Mouse (Mus musculus) thymus, adult 2 months (tissue): ENCODE measurements around the gene Fkbp1b. TPM values are rescaled to one million over a fixed set of nuclear protein-coding genes. Genes with fewer than 3 reads are reported as not detected.

Source experiments
- DNase-seq: peaks from one replicate; pipeline ENCODE4 v3.0.0; 2021
- H3K27ac ChIP-seq: fragments of 200-500 bp; 2 replicates; pipeline ENCODE4 v1.5.1; 2012; ENCODE audit warnings: low read length, control low read depth; ENCODE audit not compliant: control insufficient read depth, insufficient read depth
- H3K27me3 ChIP-seq: fragments of 200-500 bp; 2 replicates; pipeline ENCODE4 v1.6.1; 2012; ENCODE audit warnings: mild to moderate bottlenecking, low read length, moderate library complexity, mixed read lengths; ENCODE audit not compliant: control insufficient read depth, insufficient read depth
- H3K36me3 ChIP-seq: fragments of 200-500 bp; 2 replicates; pipeline ENCODE4 v1.6.1; 2012; ENCODE audit warnings: mild to moderate bottlenecking, low read length, moderate library complexity; ENCODE audit not compliant: control insufficient read depth, insufficient read depth
- H3K4me1 ChIP-seq: fragments of 200-500 bp; replicated peaks from 2 replicates; pipeline ENCODE4 v1.6.1; 2012; ENCODE audit warnings: low read length; ENCODE audit not compliant: control insufficient read depth, insufficient read depth
- H3K4me3 ChIP-seq: fragments of 200-500 bp; 2 replicates; pipeline ENCODE4 v1.5.1; 2012; ENCODE audit warnings: mild to moderate bottlenecking, low read length, control low read depth, moderate library complexity; ENCODE audit not compliant: control insufficient read depth, insufficient read depth
- CTCF ChIP-seq: fragments of 200-500 bp; IDR thresholded peaks from 2 replicates; pipeline ENCODE4 v1.5.1; 2012; ENCODE audit warnings: mild to moderate bottlenecking, control low read depth, low read length, moderate library complexity, borderline replicate concordance; ENCODE audit not compliant: control insufficient read depth, poor library complexity, insufficient read depth; ENCODE audit errors: extremely low read depth
- POLR2A ChIP-seq: fragments of 200-500 bp; IDR thresholded peaks from 2 replicates; pipeline ENCODE4 v1.6.1; 2012; ENCODE audit warnings: mild to moderate bottlenecking, low read length, control low read depth, moderate library complexity; ENCODE audit not compliant: control insufficient read depth, poor library complexity, insufficient read depth; ENCODE audit errors: extremely low read depth
- WGBS: fragments of 180-500 bp; shearing (Covaris S2); methylation state at CpG from one replicate; pipeline ENCODE4 v1.1.7; 2018; 5-methylcytosine and 5-hydroxymethylcytosine counted together
- polyA plus RNA-seq: library from polyadenylated mRNA; depleted of rRNA; stranded (reverse); fragments of >200 nt; gene quantifications from 2 replicates; pipeline ENCODE4 v1.2.3, GENCODE M21; 2012

Fkbp1b gene
- polyA plus RNA-seq, 1 experiment, result 3.7 TPM

GRCm38 (mm10) chr12:4871260-4871659 lies 29.9 kb upstream of the Fkbp1b start:
- WGBS, result 96% methylated on average over 5 of the region's 5 CpGs
- TF ChIP-seq POLR2A (no peak), CTCF (no peak)
- Histone ChIP-seq H3K36me3 (no peaks in the 10 kb centered on the region), H3K27me3 (no peaks in the 10 kb centered on the region), H3K4me3 (no peak overlapping the region), H3K27ac (no peak overlapping the region), H3K4me1 (peaks cover 8% of the 10 kb centered on the region)
- DNase-seq, result no peak

- Histone ChIP-seq H3K4me1 (peaks cover 3% of the 10 kb centered on the region; the same call in 1 of the 2 replicates), H3K27ac (no peak overlapping the region), H3K36me3 (no peaks in the 10 kb centered on the region), H3K27me3 (no peaks in the 10 kb centered on the region), H3K4me3 (no peak overlapping the region)
- TF ChIP-seq CTCF (no peak), POLR2A (no peak)
- 95% methylated on average over 8 of the region's 8 CpGs for WGBS
- no peak for DNase-seq
Measured at GRCm38 (mm10) chr12:4868924-4869323, 27.5 kb upstream of the Fkbp1b start.

GRCm38 (mm10) chr12:4864338-4864690 lies 22.9 kb upstream of the Fkbp1b start:
- Histone ChIP-seq H3K4me3 (no peak overlapping the region), H3K27me3 (no peaks in the 10 kb centered on the region), H3K36me3 (no peaks in the 10 kb centered on the region), H3K27ac (no peak overlapping the region), H3K4me1 (no peaks in the 10 kb centered on the region)
- no peak for TF ChIP-seq CTCF
- WGBS, result 90% methylated on average over 4 of the region's 4 CpGs
- DNase-seq, result no peak

GRCm38 (mm10) chr12:4863654-4864337 lies 22.4 kb upstream of the Fkbp1b start:
- no peak overlapping the region for H3K4me3 ChIP-seq
- no peaks in the 10 kb centered on the region for H3K36me3 ChIP-seq
- H3K27me3 ChIP-seq, result no peaks in the 10 kb centered on the region
- no peak overlapping the region for H3K27ac ChIP-seq
- 94% methylated on average over 4 of the region's 4 CpGs for WGBS
- no peak for DNase-seq
- TF ChIP-seq CTCF, result no peak
- TF ChIP-seq POLR2A, result no peak
- no peaks in the 10 kb centered on the region for H3K4me1 ChIP-seq

GRCm38 (mm10) chr12:4862672-4863071 lies 21.3 kb upstream of the Fkbp1b start:
- Histone ChIP-seq H3K4me1 (no peaks in the 10 kb centered on the region), H3K27me3 (no peaks in the 10 kb centered on the region), H3K36me3 (no peaks in the 10 kb centered on the region), H3K4me3 (no peak overlapping the region), H3K27ac (no peak overlapping the region)
- TF ChIP-seq CTCF (0 out of 2 replicates have a peak, but pooled peaks have one; percentile 39), POLR2A (no peak)
- DNase-seq, result no peak
- 97% methylated on average over 4 of the region's 4 CpGs for WGBS

GRCm38 (mm10) chr12:4859241-4859914 lies 18.0 kb upstream of the Fkbp1b start:
- no peak overlapping the region for H3K4me3 ChIP-seq
- TF ChIP-seq POLR2A (no peak), CTCF (no peak)
- H3K4me1 ChIP-seq, result no peaks in the 10 kb centered on the region
- no peak overlapping the region for H3K27ac ChIP-seq
- DNase-seq, result no peak
- H3K27me3 ChIP-seq, result no peaks in the 10 kb centered on the region
- H3K36me3 ChIP-seq, result no peaks in the 10 kb centered on the region
- WGBS, result 69% methylated on average over 11 of the region's 11 CpGs

- Histone ChIP-seq H3K36me3 (no peaks in the 10 kb centered on the region), H3K4me1 (no peaks in the 10 kb centered on the region), H3K27me3 (no peaks in the 10 kb centered on the region), H3K4me3 (no peak overlapping the region), H3K27ac (no peak overlapping the region)
- 97% methylated on average over 2 of the region's 2 CpGs for WGBS
- no peak for TF ChIP-seq CTCF
- TF ChIP-seq POLR2A, result no peak
- DNase-seq, result no peak
Measured at GRCm38 (mm10) chr12:4856834-4857233, 15.4 kb upstream of the Fkbp1b start.
